Mouse (Mus musculus): Measurements from ENCODE around the gene Znrf4. TPM values are rescaled to one million over a fixed set of nuclear protein-coding genes. Genes with fewer than 3 reads are reported as not detected.

Znrf4 gene
- polyA plus RNA-seq, 1 experiment: not detected

DNA sequence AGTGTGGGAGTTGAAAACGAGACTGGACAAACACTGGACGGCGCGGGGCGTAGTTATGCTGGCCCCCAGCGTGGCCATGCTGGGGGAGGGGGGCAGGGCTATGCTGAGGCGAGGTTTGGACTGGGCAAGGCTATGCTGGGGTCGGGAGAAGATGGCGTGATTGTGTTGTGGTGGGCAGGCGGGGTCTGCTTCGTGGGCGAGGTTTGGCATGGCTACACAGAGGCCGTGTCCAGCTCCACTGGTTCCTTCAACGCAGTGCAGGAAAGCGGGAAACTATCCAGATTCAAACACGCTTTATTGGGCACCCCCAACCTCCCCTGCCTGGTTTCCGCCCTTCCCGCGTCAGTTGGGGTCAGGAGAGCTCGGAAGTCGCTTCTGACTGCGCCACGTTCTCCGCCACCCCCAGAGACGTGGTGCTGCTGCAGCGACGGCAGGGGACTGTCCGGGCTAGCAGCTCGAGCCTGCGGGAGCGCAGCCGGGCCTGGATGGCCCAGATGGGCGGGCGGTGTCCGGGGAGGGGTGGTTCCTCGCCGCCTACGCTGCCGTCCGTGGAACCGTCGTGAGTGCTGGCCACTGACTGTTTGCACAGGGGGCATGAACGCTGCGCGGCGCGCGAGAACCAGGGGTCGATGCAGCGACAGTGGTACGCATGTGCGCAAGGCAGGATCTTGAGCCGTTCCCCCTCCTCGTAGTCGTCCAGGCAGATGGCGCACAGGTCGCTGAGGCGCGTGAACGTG is 1.1 kb downstream of the Znrf4 start:
- no peaks in the 10 kb centered on the region for H3K27me3 ChIP-seq (ENCODE audit: control insufficient read depth, insufficient read depth, insufficient read length)

DNA sequence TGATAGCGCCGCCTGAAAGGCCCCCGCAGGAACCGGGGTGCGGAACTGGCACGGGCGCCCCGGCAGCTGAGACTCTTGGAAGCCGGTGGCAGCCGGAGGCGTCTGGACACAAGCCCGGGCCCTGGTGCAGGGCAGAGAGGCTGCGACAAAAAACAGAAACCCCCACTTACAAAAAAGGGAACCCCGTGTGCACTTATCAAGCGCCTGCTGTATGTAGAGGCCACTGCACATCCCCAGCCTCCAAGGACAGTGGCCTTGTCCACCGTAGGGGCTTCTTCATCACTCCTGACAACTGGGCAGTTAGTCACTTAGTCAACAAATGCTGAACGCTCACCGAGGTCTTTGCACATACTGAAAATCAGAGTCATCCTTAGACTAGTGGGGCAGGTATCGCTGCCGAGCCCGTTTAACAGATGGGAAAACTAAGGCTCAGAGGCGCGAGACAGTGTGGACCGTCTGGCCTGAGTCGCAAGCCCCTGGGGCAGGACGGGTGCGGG is 1.7 kb downstream of the Znrf4 start:
- no peaks in the 10 kb centered on the region for H3K27me3 ChIP-seq (ENCODE audit: control insufficient read depth, insufficient read depth, insufficient read length)
- no peaks in the 10 kb centered on the region for H3K36me3 ChIP-seq (ENCODE audit: control insufficient read depth, insufficient read depth)
- no peaks in the 10 kb centered on the region for H3K79me2 ChIP-seq (ENCODE audit: control insufficient read depth, insufficient read depth)
- H3K79me3 ChIP-seq (ENCODE audit: low read depth): no peaks in the 10 kb centered on the region
- no peak overlapping the region for H3K4me3 ChIP-seq (ENCODE audit: insufficient read depth, poor library complexity, severe bottlenecking)
- H3ac ChIP-seq (ENCODE audit: control insufficient read depth, insufficient read length, low read depth): no peak overlapping the region
- no peak for TF ChIP-seq MYOG (IDR thresholded peaks at IDR 0.05; ENCODE audit: control insufficient read depth, extremely low read depth, insufficient read length)

More for the DNA sequence above, 1.1 kb downstream of the Znrf4 start:
- Histone ChIP-seq H3K79me2 (ENCODE audit: control insufficient read depth, insufficient read depth) (no peaks in the 10 kb centered on the region), H3K79me3 (ENCODE audit: low read depth) (no peaks in the 10 kb centered on the region), H3K36me3 (ENCODE audit: control insufficient read depth, insufficient read depth) (no peaks in the 10 kb centered on the region), H3K4me3 (ENCODE audit: insufficient read depth, poor library complexity, severe bottlenecking) (no peak overlapping the region), H3ac (ENCODE audit: control insufficient read depth, insufficient read length, low read depth) (no peak overlapping the region)
- TF ChIP-seq MAX (IDR thresholded peaks at IDR 0.05) (no peak), MYOG (IDR thresholded peaks at IDR 0.05; ENCODE audit: control insufficient read depth, extremely low read depth, insufficient read length) (no peak), CTCF (IDR thresholded peaks at IDR 0.05; ENCODE audit: control insufficient read depth, insufficient read depth, insufficient read length) (no peak), USF1 (IDR thresholded peaks at IDR 0.05; ENCODE audit: low read depth) (no peak), MYOD1 (IDR thresholded peaks at IDR 0.05; ENCODE audit: control insufficient read depth, insufficient read length, low read depth) (no peak), CEBPB (IDR thresholded peaks at IDR 0.05; ENCODE audit: low read depth) (no peak), FOSL1 (IDR thresholded peaks at IDR 0.05; ENCODE audit: insufficient read depth, low read length, poor library complexity, severe bottlenecking) (no peak)

DNA sequence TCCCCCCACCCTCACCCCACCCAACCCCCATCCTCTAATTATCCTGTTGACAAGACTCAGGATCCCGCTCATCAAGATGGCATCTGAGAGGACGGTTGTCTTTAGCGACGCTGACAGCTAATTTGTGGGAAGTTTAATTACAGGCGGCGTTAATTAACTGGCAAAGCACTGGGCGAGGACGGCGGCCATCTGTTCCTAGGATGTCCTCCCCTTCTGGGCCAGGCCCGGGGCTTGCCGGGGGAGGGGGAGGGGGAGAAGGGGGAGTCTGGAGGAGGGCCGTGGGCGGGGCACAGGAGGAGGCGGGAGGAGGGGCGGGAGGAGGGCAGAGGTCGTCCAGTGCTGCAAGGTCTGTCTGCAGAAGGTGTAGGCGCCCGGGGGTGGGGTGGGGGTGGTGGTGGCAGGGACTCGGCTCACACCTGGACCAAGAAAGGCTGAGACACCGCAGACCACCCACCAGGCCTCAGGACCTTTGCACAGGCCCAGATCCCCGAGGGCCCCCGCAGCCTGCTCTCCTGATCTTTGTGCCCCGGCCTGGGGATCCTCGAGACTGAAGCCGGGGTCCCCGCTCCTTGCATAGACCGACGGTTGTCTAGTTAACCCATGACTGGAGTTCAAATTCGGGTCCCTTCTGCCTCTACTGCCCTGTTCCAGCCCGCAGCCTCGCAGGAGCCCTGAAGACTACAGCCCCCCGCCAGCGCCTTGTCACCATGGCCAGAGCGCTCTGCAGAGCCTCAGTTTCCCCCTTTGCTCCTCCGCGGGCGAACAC is 2.3 kb downstream of the Znrf4 start:
- Histone ChIP-seq H3K79me3 (ENCODE audit: low read depth) (no peaks in the 10 kb centered on the region), H3K79me2 (ENCODE audit: control insufficient read depth, insufficient read depth) (no peaks in the 10 kb centered on the region), H3K27me3 (ENCODE audit: control insufficient read depth, insufficient read depth, insufficient read length) (no peaks in the 10 kb centered on the region), H3ac (ENCODE audit: control insufficient read depth, insufficient read length, low read depth) (no peak overlapping the region), H3K4me3 (ENCODE audit: insufficient read depth, poor library complexity, severe bottlenecking) (no peak overlapping the region), H3K36me3 (ENCODE audit: control insufficient read depth, insufficient read depth) (no peaks in the 10 kb centered on the region)
- no peak for TF ChIP-seq MYOD1 (IDR thresholded peaks at IDR 0.05; ENCODE audit: control insufficient read depth, insufficient read length, low read depth)
- no peak for TF ChIP-seq MAX (IDR thresholded peaks at IDR 0.05)
- TF ChIP-seq USF1 (IDR thresholded peaks at IDR 0.05; ENCODE audit: low read depth): no peak

DNA sequence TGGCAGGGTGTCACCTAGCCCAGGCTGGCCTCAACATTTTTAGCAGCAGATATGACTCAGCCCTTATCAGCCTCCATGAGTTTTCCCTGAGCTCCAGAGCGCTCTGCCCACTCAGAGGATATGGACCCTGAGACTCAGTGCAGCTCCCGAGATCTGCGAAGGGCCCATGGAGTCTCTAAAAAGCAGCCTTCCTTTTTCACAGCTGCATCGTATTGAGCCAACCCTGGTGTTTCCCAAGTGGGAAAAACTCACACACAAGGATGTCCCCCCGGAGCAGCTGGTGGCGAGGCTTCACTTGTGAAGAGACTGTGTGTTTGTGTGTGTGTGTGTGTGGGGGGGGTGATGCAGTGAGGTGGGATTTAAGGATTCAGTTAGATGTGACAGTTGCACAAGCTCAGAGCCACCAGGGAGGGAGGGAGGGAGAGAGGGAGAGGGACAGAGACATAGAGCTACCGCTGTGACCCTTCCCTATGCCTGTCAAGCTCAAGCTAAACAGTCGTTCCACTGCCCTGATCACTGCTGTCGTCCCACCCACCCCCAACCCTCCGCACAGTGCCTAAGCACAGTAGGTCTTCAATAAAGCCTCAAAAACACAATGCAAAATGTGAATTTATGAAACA is 3.1 kb downstream of the Znrf4 start:
- H3K79me3 ChIP-seq (ENCODE audit: low read depth): no peaks in the 10 kb centered on the region
- no peaks in the 10 kb centered on the region for H3K27me3 ChIP-seq (ENCODE audit: control insufficient read depth, insufficient read depth, insufficient read length)
- H3K36me3 ChIP-seq (ENCODE audit: control insufficient read depth, insufficient read depth): no peaks in the 10 kb centered on the region
- no peak overlapping the region for H3K4me3 ChIP-seq (ENCODE audit: insufficient read depth, poor library complexity, severe bottlenecking)
- TF ChIP-seq CTCF (IDR thresholded peaks at IDR 0.05; ENCODE audit: control insufficient read depth, insufficient read depth, insufficient read length) (no peak), CEBPB (IDR thresholded peaks at IDR 0.05; ENCODE audit: low read depth) (no peak), MAX (IDR thresholded peaks at IDR 0.05) (no peak), MYOD1 (IDR thresholded peaks at IDR 0.05; ENCODE audit: control insufficient read depth, insufficient read length, low read depth) (no peak), MYOG (IDR thresholded peaks at IDR 0.05; ENCODE audit: control insufficient read depth, extremely low read depth, insufficient read length) (no peak), FOSL1 (IDR thresholded peaks at IDR 0.05; ENCODE audit: insufficient read depth, low read length, poor library complexity, severe bottlenecking) (no peak), USF1 (IDR thresholded peaks at IDR 0.05; ENCODE audit: low read depth) (no peak)
- H3K79me2 ChIP-seq (ENCODE audit: control insufficient read depth, insufficient read depth): no peaks in the 10 kb centered on the region
- H3ac ChIP-seq (ENCODE audit: control insufficient read depth, insufficient read length, low read depth): no peak overlapping the region

DNA sequence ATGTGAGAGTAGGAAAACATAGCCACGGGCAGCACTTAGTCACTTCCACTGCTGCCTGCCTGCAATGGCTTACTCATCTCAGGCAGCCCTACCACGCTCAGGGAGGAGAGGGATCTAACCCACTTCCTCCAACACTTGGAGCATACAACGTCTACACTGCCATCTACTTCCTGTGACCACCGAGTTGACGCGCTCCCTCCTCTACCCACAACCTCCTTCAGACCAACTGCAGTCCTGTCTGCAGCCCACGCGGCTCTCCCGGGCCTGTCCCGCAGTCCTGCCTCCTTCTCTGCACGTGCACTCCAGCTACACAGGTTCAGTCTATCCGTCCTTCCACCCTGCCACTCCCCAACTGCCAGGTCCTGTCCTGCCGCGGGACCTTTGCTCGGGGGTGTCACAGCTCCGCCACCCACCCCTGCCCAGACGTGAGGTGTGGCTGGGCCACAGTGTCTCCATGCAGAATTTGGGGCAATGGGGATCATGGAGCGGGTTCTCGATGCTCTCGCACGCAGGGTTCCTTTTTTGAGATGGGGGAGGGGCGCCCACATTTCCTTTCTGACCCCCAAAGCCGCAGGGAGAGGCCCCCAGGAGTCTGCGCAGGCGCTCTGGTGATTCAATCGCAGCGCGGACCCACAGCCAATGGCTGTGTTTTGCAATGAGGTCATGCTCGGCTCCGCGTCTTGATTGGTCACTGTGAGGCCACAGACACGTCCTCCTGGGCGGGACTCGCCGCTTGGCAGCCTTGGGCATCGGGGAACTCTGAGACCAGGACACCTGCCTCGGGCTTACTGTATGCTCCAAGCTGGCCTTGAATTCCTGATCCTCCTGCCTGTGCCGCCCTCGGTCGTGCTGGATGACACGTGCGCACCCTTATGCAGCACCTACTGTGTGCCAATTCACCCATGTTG is 4.8 kb downstream of the Znrf4 start:
- no peaks in the 10 kb centered on the region for H3K36me3 ChIP-seq (ENCODE audit: control insufficient read depth, insufficient read depth)
- H3K79me3 ChIP-seq (ENCODE audit: low read depth): no peaks in the 10 kb centered on the region
- peak overlapping the region; percentile 37 for H3K4me3 ChIP-seq (ENCODE audit: insufficient read depth, poor library complexity, severe bottlenecking)
- TF ChIP-seq USF1 (IDR thresholded peaks at IDR 0.05; ENCODE audit: low read depth) (peak; percentile 22), MAX (IDR thresholded peaks at IDR 0.05) (peak; percentile 49), CTCF (IDR thresholded peaks at IDR 0.05; ENCODE audit: control insufficient read depth, insufficient read depth, insufficient read length) (no peak), CEBPB (IDR thresholded peaks at IDR 0.05; ENCODE audit: low read depth) (no peak), FOSL1 (IDR thresholded peaks at IDR 0.05; ENCODE audit: insufficient read depth, low read length, poor library complexity, severe bottlenecking) (no peak), MYOD1 (IDR thresholded peaks at IDR 0.05; ENCODE audit: control insufficient read depth, insufficient read length, low read depth) (peak; percentile 47), MYOG (IDR thresholded peaks at IDR 0.05; ENCODE audit: control insufficient read depth, extremely low read depth, insufficient read length) (no peak)
- peak overlapping the region; percentile 70 for H3ac ChIP-seq (ENCODE audit: control insufficient read depth, insufficient read length, low read depth)
- no peaks in the 10 kb centered on the region for H3K27me3 ChIP-seq (ENCODE audit: control insufficient read depth, insufficient read depth, insufficient read length)
- no peaks in the 10 kb centered on the region for H3K79me2 ChIP-seq (ENCODE audit: control insufficient read depth, insufficient read depth)

Data from C2C12 (cell line).